Mouse (Mus musculus) kidney, postnatal 0 days (tissue): Measurements from ENCODE around the gene Sgms1. TPM values are rescaled to one million over a fixed set of nuclear protein-coding genes. Genes with fewer than 3 reads are reported as not detected.
A peak's percentile ranks its signal among the peaks of the same experiment; 100 is the strongest.

ENCODE experiments used
- ATAC-seq: fragments of 200-750 bp; cut with Nextera tagmentation; replicated peaks from 2 replicates; pipeline ENCODE4 v1.8.0; 2017; ENCODE audit warnings: low read depth, moderate number of reproducible peaks, moderate TSS enrichment, moderate library complexity; ENCODE audit not compliant: low FRiP score
- DNase-seq: peaks from one replicate; pipeline ENCODE4 v3.0.0-alpha.2; 2016; ENCODE audit warnings: low spot score
- H3K27ac ChIP-seq: fragments of 300-500 bp; sonication (generic); 2 replicates; pipeline ENCODE4 v1.5.1; 2014; ENCODE audit warnings: mild to moderate bottlenecking
- H3K27me3 ChIP-seq: fragments of 300-500 bp; sonication (generic); 2 replicates; pipeline ENCODE4 v1.6.1; 2014; ENCODE audit warnings: low read length, mixed read lengths; ENCODE audit not compliant: insufficient read depth
- H3K36me3 ChIP-seq: fragments of 300-500 bp; sonication (generic); 2 replicates; pipeline ENCODE4 v1.6.1; 2014; ENCODE audit warnings: low read length, mixed read lengths; ENCODE audit not compliant: insufficient read depth
- H3K4me1 ChIP-seq: fragments of 300-500 bp; sonication (generic); replicated peaks from 2 replicates; pipeline ENCODE4 v1.6.1; 2014; ENCODE audit warnings: antibody characterized with exemption, low read length, mixed read lengths; ENCODE audit not compliant: insufficient read depth
- H3K4me2 ChIP-seq: fragments of 300-500 bp; sonication (generic); 2 replicates; pipeline ENCODE4 v1.6.1; 2014; ENCODE audit warnings: mild to moderate bottlenecking, low read length, moderate library complexity, mixed read lengths
- H3K4me3 ChIP-seq: fragments of 300-500 bp; sonication (generic); replicated peaks from 2 replicates; pipeline ENCODE4 v1.5.1; 2014; ENCODE audit warnings: low read depth, low read length
- H3K9ac ChIP-seq: fragments of 300-500 bp; sonication (generic); 2 replicates; pipeline ENCODE4 v1.6.1; 2014; ENCODE audit warnings: low read depth, low read length
- H3K9me3 ChIP-seq: fragments of 300-500 bp; sonication (generic); replicated peaks from 2 replicates; pipeline ENCODE4 v1.6.1; 2016; ENCODE audit warnings: low read length, inconsistent platforms, mixed read lengths
- CTCF ChIP-seq: IDR thresholded peaks from 2 replicates; pipeline ENCODE4 v1.5.1; 2016; ENCODE audit warnings: antibody characterized with exemption, low read depth, mild to moderate bottlenecking, moderate library complexity
- WGBS: fragments of 180-500 bp; shearing (Covaris S2); extraction: QIAGEN DNeasy Blood & Tissue Kit; methylation state at CpG from one replicate; pipeline ENCODE4 v1.1.7; 2014; 5-methylcytosine and 5-hydroxymethylcytosine counted together
- polyA plus RNA-seq: library from polyadenylated mRNA; unstranded; fragments of >200 nt; fragmentation: Nextera tagmentation; extraction: Ambion mirVana; gene quantifications from 2 replicates; pipeline ENCODE4 v1.2.1, GENCODE M21; 2015

The Sgms1 gene
- polyA plus RNA-seq, 1 experiment from 2014 or later = 42.4 TPM

- ATAC-seq (peak; percentile 48; the same call in 1 of the 2 replicates), DNase-seq (peak; percentile 57)
- peak overlapping the region; percentile 51 for H3K27ac ChIP-seq
- no peaks in the 10 kb centered on the region for H3K9me3 ChIP-seq
- WGBS = 57% methylated on average over 8 of the region's 8 CpGs
- H3K27me3 ChIP-seq = no peaks in the 10 kb centered on the region
- H3K9ac ChIP-seq = no peak overlapping the region
- H3K4me3 ChIP-seq = no peak overlapping the region
- H3K36me3 ChIP-seq = no peaks in the 10 kb centered on the region
- peaks cover 6% of the 10 kb centered on the region; the same call in 1 of the 2 replicates for H3K4me1 ChIP-seq
- TF ChIP-seq CTCF = no peak
- H3K4me2 ChIP-seq = no peak overlapping the region
Measured at GRCm38 (mm10) chr19:32111866-32112790, 277.4 kb downstream of the Sgms1 start.

- Histone ChIP-seq H3K9me3 (no peaks in the 10 kb centered on the region), H3K9ac (peak within 1 kb of the TSS; percentile 99), H3K36me3 (no peaks in the 10 kb centered on the region), H3K4me3 (peak within 1 kb of the TSS; percentile 72), H3K4me2 (peak within 1 kb of the TSS; percentile 58), H3K4me1 (peaks cover 12% of the 10 kb centered on the region), H3K27ac (peak within 1 kb of the TSS; percentile 99), H3K27me3 (no peaks in the 10 kb centered on the region)
- 0% methylated on average over 28 of the region's 28 CpGs for WGBS
- ATAC-seq (peak; percentile 92), DNase-seq (peak; percentile 95)
- peak; percentile 51 for TF ChIP-seq CTCF
Measured at GRCm38 (mm10) chr19:32107771-32108306, 281.7 kb downstream of the Sgms1 start, which contains the start of gene Asah2. Gene Asah2 (minus strand): TSS chr19:32108211.

DNA sequence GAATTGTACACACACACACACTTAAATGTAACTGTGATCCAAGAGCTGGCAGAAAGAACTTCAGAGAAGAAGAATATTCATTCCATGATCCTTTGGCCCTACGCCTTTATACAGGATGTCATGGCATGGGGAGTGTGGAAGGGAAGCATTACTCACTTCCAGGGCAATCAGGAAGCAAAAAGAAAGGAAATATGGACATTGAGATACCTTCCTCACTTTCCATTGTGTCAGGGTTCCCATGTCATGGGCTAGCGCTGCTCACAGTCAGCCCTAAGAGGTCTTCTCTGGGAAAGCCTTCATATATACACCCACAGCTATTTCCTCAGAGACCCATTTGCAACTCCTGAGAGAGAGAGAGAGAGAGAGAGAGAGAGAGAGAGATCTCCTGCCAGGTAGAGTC, 282.8 kb downstream of the Sgms1 start:
- H3K27me3 ChIP-seq = no peaks in the 10 kb centered on the region
- WGBS = 77% methylated on average over 2 of the region's 2 CpGs
- peak overlapping the region; percentile 99; the same call in 1 of the 2 replicates for H3K9ac ChIP-seq
- H3K9me3 ChIP-seq = no peaks in the 10 kb centered on the region
- H3K36me3 ChIP-seq = no peaks in the 10 kb centered on the region
- peak overlapping the region; percentile 72 for H3K4me3 ChIP-seq
- peaks cover 8% of the 10 kb centered on the region for H3K4me1 ChIP-seq
- peak; percentile 17 for DNase-seq
- peak overlapping the region; percentile 99; the same call in 1 of the 2 replicates for H3K27ac ChIP-seq
- no peak for ATAC-seq
- no peak for TF ChIP-seq CTCF
- H3K4me2 ChIP-seq = peak overlapping the region; percentile 58

- H3K9ac ChIP-seq = no peak overlapping the region
- no peak overlapping the region for H3K4me3 ChIP-seq
- no peak for TF ChIP-seq CTCF
- H3K9me3 ChIP-seq = no peaks in the 10 kb centered on the region
- H3K36me3 ChIP-seq = no peaks in the 10 kb centered on the region
- WGBS = 69% methylated on average over 4 of the region's 4 CpGs
- H3K27ac ChIP-seq = no peak overlapping the region
- no peak for DNase-seq
- peaks cover 8% of the 10 kb centered on the region for H3K4me1 ChIP-seq
- no peak for ATAC-seq
- H3K27me3 ChIP-seq = no peaks in the 10 kb centered on the region
- H3K4me2 ChIP-seq = no peak overlapping the region
Measured at GRCm38 (mm10) chr19:32104217-32104616, 285.3 kb downstream of the Sgms1 start.

DNA sequence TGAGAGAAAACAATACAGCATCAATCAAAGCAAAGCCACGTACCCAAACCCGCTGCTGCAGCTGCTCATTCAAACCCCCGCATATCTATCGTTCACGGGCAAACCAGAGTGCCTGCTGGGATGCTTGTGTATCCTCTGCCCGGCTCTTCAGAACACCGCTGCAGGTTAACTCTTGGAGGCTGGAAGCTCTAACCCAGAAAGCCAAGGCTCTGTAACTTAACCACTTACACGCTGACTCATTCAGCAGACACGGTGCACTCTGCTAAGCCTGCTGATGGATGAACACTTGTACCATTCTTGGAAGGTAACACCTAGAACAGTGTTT, 286.6 kb downstream of the Sgms1 start:
- 19% methylated on average over 9 of the region's 9 CpGs for WGBS
- H3K9ac ChIP-seq = no peak overlapping the region
- TF ChIP-seq CTCF = no peak
- H3K36me3 ChIP-seq = no peaks in the 10 kb centered on the region
- H3K27ac ChIP-seq = no peak overlapping the region
- peaks cover 8% of the 10 kb centered on the region for H3K4me1 ChIP-seq
- H3K9me3 ChIP-seq = no peaks in the 10 kb centered on the region
- ATAC-seq (no peak), DNase-seq (peak; percentile 14)
- H3K4me3 ChIP-seq = no peak overlapping the region
- H3K27me3 ChIP-seq = no peaks in the 10 kb centered on the region
- H3K4me2 ChIP-seq = peak overlapping the region; percentile 35

GRCm38 (mm10) chr19:32102294-32102975, 287.1 kb downstream of the Sgms1 start:
- H3K27me3 ChIP-seq = no peaks in the 10 kb centered on the region
- peaks cover 8% of the 10 kb centered on the region for H3K4me1 ChIP-seq
- TF ChIP-seq CTCF = no peak
- H3K36me3 ChIP-seq = no peaks in the 10 kb centered on the region
- ATAC-seq = no peak
- H3K4me2 ChIP-seq = peak overlapping the region; percentile 35
- H3K9ac ChIP-seq = no peak overlapping the region
- H3K4me3 ChIP-seq = no peak overlapping the region
- WGBS = 43% methylated on average over 18 of the region's 18 CpGs
- no peak overlapping the region for H3K27ac ChIP-seq
- no peaks in the 10 kb centered on the region for H3K9me3 ChIP-seq
- DNase-seq = no peak
